ENCODE assay signal across 22 mouse cellular contexts in genomic region chr4:149678006-149678405, GRCm38 (mm10).
"Had no signal": no experiment of that assay in that cellular context is flagged by ENCODE, and none has a peak within 500 bp of the region (broad histone marks: within the 10 kb centered on the region; RNA-seq: fewer than 3 reads in every experiment).

No protein-coding gene starts in this region.

- H3K9ac ChIP-seq: limb, embryonic 13.5 days; liver, embryonic 12.5 days; liver, embryonic 15.5 days; lung, embryonic 15.5 days; midbrain, embryonic 12.5 days; midbrain, embryonic 15.5 days; neural tube, embryonic 12.5 days; neural tube, embryonic 15.5 days had no signal

- DNase-seq: kidney, adult 18-20 months; kidney, postnatal 25 days; layer of hippocampus, adult 9-11 months; liver; lung, adult 18-20 months; lung, postnatal 14 days; right cerebral cortex, adult 18-20 months; right cerebral cortex, postnatal 14 days; right cerebral cortex, postnatal 4 days; thymus, adult 18-20 months; thymus, postnatal 36 days had no signal

- H3K36me3 ChIP-seq: limb, embryonic 10.5 days; liver, embryonic 15.5 days; lung, embryonic 15.5 days; midbrain, embryonic 12.5 days; midbrain, embryonic 15.5 days; neural tube, embryonic 12.5 days; neural tube, embryonic 15.5 days had no signal

- H3K4me2 ChIP-seq: limb, embryonic 13.5 days; liver, embryonic 12.5 days; liver, embryonic 15.5 days; lung, embryonic 15.5 days; midbrain, embryonic 12.5 days; midbrain, embryonic 15.5 days; neural tube, embryonic 12.5 days; neural tube, embryonic 15.5 days had no signal

- H3K27ac ChIP-seq: layer of hippocampus, adult 2 months; limb, embryonic 10.5 days; limb, embryonic 13.5 days; liver, embryonic 12.5 days; liver, embryonic 15.5 days; lung, embryonic 15.5 days; macrophage; midbrain, embryonic 12.5 days; midbrain, embryonic 15.5 days; neural tube, embryonic 12.5 days; neural tube, embryonic 15.5 days had no signal

- H3K27me3 ChIP-seq: midbrain, embryonic 15.5 days; neural tube, embryonic 15.5 days had no signal

- H3K9me3 ChIP-seq: limb, embryonic 10.5 days; limb, embryonic 13.5 days; liver, embryonic 12.5 days; liver, embryonic 15.5 days; lung, embryonic 15.5 days; midbrain, embryonic 12.5 days; midbrain, embryonic 15.5 days; neural tube, embryonic 12.5 days; neural tube, embryonic 15.5 days had no signal

- ATAC-seq: liver, embryonic 12.5 days; midbrain, embryonic 15.5 days had no signal

- H3K4me3 ChIP-seq: layer of hippocampus, adult 2 months; limb, embryonic 10.5 days; limb, embryonic 13.5 days; liver, embryonic 12.5 days; liver, embryonic 15.5 days; lung, embryonic 15.5 days; midbrain, embryonic 12.5 days; midbrain, embryonic 15.5 days; neural tube, embryonic 12.5 days; neural tube, embryonic 15.5 days had no signal
